ENCODE assay signal across 7 mouse cellular contexts in the genomic region with DNA sequence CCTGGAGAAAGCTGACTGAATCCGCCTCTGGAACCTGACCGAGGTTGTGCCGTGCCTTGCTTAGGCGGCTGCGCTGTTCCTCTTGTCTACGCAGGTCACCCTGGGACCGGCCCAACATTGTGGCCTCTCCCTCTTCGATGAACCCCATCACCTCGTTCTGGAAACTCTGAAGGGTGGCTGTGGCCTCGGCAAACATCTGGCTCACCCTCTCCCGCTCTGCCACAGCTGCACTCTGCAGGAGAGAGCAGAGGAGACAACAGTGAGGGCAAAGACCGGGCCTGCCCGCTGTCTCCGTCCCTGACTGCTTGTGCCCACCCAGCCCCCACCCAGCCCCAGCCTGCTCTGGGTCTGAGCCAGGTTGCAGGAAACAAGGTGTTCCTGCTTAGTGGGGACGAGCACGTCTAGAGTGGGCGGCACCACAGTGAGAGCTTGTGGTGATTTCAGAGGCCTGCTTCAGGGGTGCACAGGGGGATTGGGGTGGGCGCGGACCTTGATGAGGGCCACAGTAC. TPM values are rescaled to one million over a fixed set of nuclear protein-coding genes. Genes with fewer than 3 reads are reported as not detected.
A peak's percentile ranks its signal among the peaks of the same experiment; 100 is the strongest.
DNase-seq lines count a peak whose midpoint lies in the region; ATAC-seq lines count a peak whose summit lies in the region.

No protein-coding gene starts in this region.

- no peaks in the 10 kb centered on the region for H3K36me3 ChIP-seq in midbrain, embryonic 11.5 days (ENCODE audit: control insufficient read depth, insufficient read depth, low read length)
- no peaks in the 10 kb centered on the region for H3K36me3 ChIP-seq in midbrain, embryonic 13.5 days
- H3K36me3 ChIP-seq in hindbrain, embryonic 14.5 days (replicated peaks; ENCODE audit: control insufficient read depth, insufficient read depth), result no peaks in the 10 kb centered on the region
- H3K36me3 ChIP-seq in liver, embryonic 11.5 days (ENCODE audit: control insufficient read depth, insufficient read depth, low read length), result no peaks in the 10 kb centered on the region

- peaks cover 56% of the 10 kb centered on the region for H3K27me3 ChIP-seq in midbrain, embryonic 11.5 days (ENCODE audit: control insufficient read depth, insufficient read depth, low read length)
- H3K27me3 ChIP-seq in midbrain, embryonic 13.5 days, result peaks cover 70% of the 10 kb centered on the region
- H3K27me3 ChIP-seq in hindbrain, embryonic 14.5 days (ENCODE audit: control insufficient read depth, insufficient read depth, low read length), result peaks cover 69% of the 10 kb centered on the region
- H3K27me3 ChIP-seq in liver, embryonic 11.5 days (replicated peaks; ENCODE audit: control insufficient read depth, insufficient read depth, low read length), result peaks cover 50% of the 10 kb centered on the region

- no peak overlapping the region for H3K4me3 ChIP-seq in midbrain, embryonic 11.5 days (ENCODE audit: low read depth, low read length)
- H3K4me3 ChIP-seq in midbrain, embryonic 13.5 days (replicated peaks), result no peak overlapping the region
- peak overlapping the region; percentile 34; the same call in 1 of the 2 replicates for H3K4me3 ChIP-seq in hindbrain, embryonic 14.5 days (replicated peaks; ENCODE audit: low read length)
- H3K4me3 ChIP-seq in liver, embryonic 11.5 days (ENCODE audit: low read depth, low read length), result peak overlapping the region; percentile 10; the same call in 1 of the 2 replicates

- DNase-seq in midbrain, embryonic 11.5 days (ENCODE audit: low spot score, missing footprints), result peak; percentile 90
- no peak for DNase-seq in hindbrain, embryonic 14.5 days (ENCODE audit: low spot score)
- DNase-seq in liver, embryonic 11.5 days (ENCODE audit: low spot score), result no peak
- no peak for DNase-seq in frontal cortex, postnatal 36 days (ENCODE audit: low spot score in 2 of 2)
- no peak for DNase-seq in gastrocnemius, postnatal 25 days
- no peak for DNase-seq in left cerebral cortex, postnatal 25 days (ENCODE audit: low spot score in 2 of 2)

- no peaks in the 10 kb centered on the region for H3K9me3 ChIP-seq in midbrain, embryonic 11.5 days (ENCODE audit: control insufficient read depth, low read length)
- no peaks in the 10 kb centered on the region for H3K9me3 ChIP-seq in midbrain, embryonic 13.5 days
- H3K9me3 ChIP-seq in hindbrain, embryonic 14.5 days (ENCODE audit: control insufficient read depth, low read length), result no peaks in the 10 kb centered on the region
- H3K9me3 ChIP-seq in liver, embryonic 11.5 days (ENCODE audit: control insufficient read depth, low read length), result no peaks in the 10 kb centered on the region

- no peak overlapping the region for H3K4me2 ChIP-seq in midbrain, embryonic 11.5 days
- no peak overlapping the region for H3K4me2 ChIP-seq in midbrain, embryonic 13.5 days (replicated peaks)
- no peak overlapping the region; the same call in 1 of the 2 replicates for H3K4me2 ChIP-seq in hindbrain, embryonic 14.5 days (replicated peaks)
- H3K4me2 ChIP-seq in liver, embryonic 11.5 days, result peak overlapping the region; percentile 81

- intact Hi-C loops in left cerebral cortex, postnatal 25 days (cut with DNase I), result loop anchor here (10.0 kb wide), 2 partner anchors 173 to 347 kb away; a partner anchor contains a TSS

- no peak overlapping the region for H3K9ac ChIP-seq in midbrain, embryonic 11.5 days (ENCODE audit: low read length)
- no peak overlapping the region for H3K9ac ChIP-seq in midbrain, embryonic 13.5 days (replicated peaks)
- no peak overlapping the region for H3K9ac ChIP-seq in hindbrain, embryonic 14.5 days
- H3K9ac ChIP-seq in liver, embryonic 11.5 days (ENCODE audit: low read depth, low read length), result no peak overlapping the region

- 6% methylated on average over 19 of the region's 19 CpGs for WGBS in midbrain, embryonic 11.5 days
- WGBS in midbrain, embryonic 13.5 days, result 9% methylated on average over 19 of the region's 19 CpGs
- WGBS in hindbrain, embryonic 14.5 days, result 11% methylated on average over 19 of the region's 19 CpGs
- 38% methylated on average over 19 of the region's 19 CpGs for WGBS in liver, embryonic 11.5 days

- ATAC-seq in midbrain, embryonic 11.5 days (ENCODE audit: low FRiP score), result no peak
- no peak; the same call in 1 of the 2 replicates for ATAC-seq in midbrain, embryonic 13.5 days
- ATAC-seq in hindbrain, embryonic 14.5 days (ENCODE audit: low FRiP score), result no peak
- ATAC-seq in liver, embryonic 11.5 days (replicated peaks; ENCODE audit: low FRiP score), result no peak

- H3K27ac ChIP-seq in midbrain, embryonic 11.5 days (ENCODE audit: low read depth, low read length), result no peak overlapping the region
- H3K27ac ChIP-seq in midbrain, embryonic 13.5 days, result no peak overlapping the region
- H3K27ac ChIP-seq in hindbrain, embryonic 14.5 days, result no peak overlapping the region
- no peak overlapping the region for H3K27ac ChIP-seq in liver, embryonic 11.5 days (ENCODE audit: low read depth, low read length)

- H3K4me1 ChIP-seq in midbrain, embryonic 11.5 days (ENCODE audit: control insufficient read depth, insufficient read depth, low read length), result peaks cover 33% of the 10 kb centered on the region
- peaks cover 51% of the 10 kb centered on the region for H3K4me1 ChIP-seq in midbrain, embryonic 13.5 days (replicated peaks)
- H3K4me1 ChIP-seq in hindbrain, embryonic 14.5 days (replicated peaks; ENCODE audit: control insufficient read depth, insufficient read depth, low read length), result peaks cover 39% of the 10 kb centered on the region
- peaks cover 46% of the 10 kb centered on the region for H3K4me1 ChIP-seq in liver, embryonic 11.5 days (replicated peaks; ENCODE audit: control insufficient read depth, insufficient read depth, low read length)

RNA-seq across cellular contexts. Expression of a gene that starts 19.2 kb away (rescaled TPM):
- 2.7 TPM in 2 replicates for polyA plus RNA-seq in midbrain, embryonic 11.5 days (2014; fragmentation: Nextera tagmentation; extraction: Ambion mirVana)
- polyA plus RNA-seq in midbrain, embryonic 13.5 days (2015; fragmentation: Nextera tagmentation; extraction: Ambion mirVana), result 2.0 and 3.4 TPM in 2 replicates
- polyA plus RNA-seq in hindbrain, embryonic 14.5 days (2014; fragmentation: Nextera tagmentation; extraction: Ambion mirVana), result 9.4 and 10.6 TPM in 2 replicates
- 6.3 and 6.6 TPM in 2 replicates for polyA plus RNA-seq in liver, embryonic 11.5 days (2014; fragmentation: Nextera tagmentation; extraction: Ambion mirVana)
- total RNA-seq in gastrocnemius, postnatal 25 days (2021), result 10 to 100 TPM in 1 of 2 experiments, 1 to 10 TPM in 1; 7.9 to 14.5 TPM
- 1 to 10 TPM; 7.0 to 7.4 TPM for total RNA-seq in left cerebral cortex, postnatal 25 days (2021)

RNA-seq across cellular contexts. Expression of a gene that starts 21.0 kb away (rescaled TPM):
- 84.9 and 86.8 TPM in 2 replicates for polyA plus RNA-seq in midbrain, embryonic 11.5 days (2014; fragmentation: Nextera tagmentation; extraction: Ambion mirVana)
- 128 and 132 TPM in 2 replicates for polyA plus RNA-seq in midbrain, embryonic 13.5 days (2015; fragmentation: Nextera tagmentation; extraction: Ambion mirVana)
- 164 and 183 TPM in 2 replicates for polyA plus RNA-seq in hindbrain, embryonic 14.5 days (2014; fragmentation: Nextera tagmentation; extraction: Ambion mirVana)
- 98.8 and 105 TPM in 2 replicates for polyA plus RNA-seq in liver, embryonic 11.5 days (2014; fragmentation: Nextera tagmentation; extraction: Ambion mirVana)
- total RNA-seq in gastrocnemius, postnatal 25 days (2021), result 10 to 100 TPM; 58.1 to 64.4 TPM
- total RNA-seq in left cerebral cortex, postnatal 25 days (2021), result 100 to 1,000 TPM; 342 to 363 TPM

RNA-seq across cellular contexts. Expression of a gene that starts 23.1 kb away (rescaled TPM):
- polyA plus RNA-seq in midbrain, embryonic 11.5 days (2014; fragmentation: Nextera tagmentation; extraction: Ambion mirVana), result 1.3 TPM in 2 replicates
- polyA plus RNA-seq in midbrain, embryonic 13.5 days (2015; fragmentation: Nextera tagmentation; extraction: Ambion mirVana), result 1.3 and 1.8 TPM in 2 replicates
- polyA plus RNA-seq in hindbrain, embryonic 14.5 days (2014; fragmentation: Nextera tagmentation; extraction: Ambion mirVana), result 2.7 and 2.9 TPM in 2 replicates
- 3.1 and 3.5 TPM in 2 replicates for polyA plus RNA-seq in liver, embryonic 11.5 days (2014; fragmentation: Nextera tagmentation; extraction: Ambion mirVana)
- 1 to 10 TPM; 5.1 to 5.4 TPM for total RNA-seq in gastrocnemius, postnatal 25 days (2021)
- 1 to 10 TPM; 7.0 to 7.1 TPM for total RNA-seq in left cerebral cortex, postnatal 25 days (2021)

RNA-seq across cellular contexts. Expression of a gene that starts 30.1 kb away (rescaled TPM):
- 0.82 and 1.1 TPM in 2 replicates for polyA plus RNA-seq in midbrain, embryonic 11.5 days (2014; fragmentation: Nextera tagmentation; extraction: Ambion mirVana)
- 1.2 TPM in 2 replicates for polyA plus RNA-seq in midbrain, embryonic 13.5 days (2015; fragmentation: Nextera tagmentation; extraction: Ambion mirVana)
- 0.75 and 0.83 TPM in 2 replicates for polyA plus RNA-seq in hindbrain, embryonic 14.5 days (2014; fragmentation: Nextera tagmentation; extraction: Ambion mirVana)
- 44.8 and 45.3 TPM in 2 replicates for polyA plus RNA-seq in liver, embryonic 11.5 days (2014; fragmentation: Nextera tagmentation; extraction: Ambion mirVana)
- under 1 TPM; 0.16 to 0.38 TPM for total RNA-seq in gastrocnemius, postnatal 25 days (2021)
- 1 to 10 TPM in 1 of 2 experiments, under 1 TPM in 1; 0.82 to 1.0 TPM for total RNA-seq in left cerebral cortex, postnatal 25 days (2021)

RNA-seq across cellular contexts. Expression of a gene that starts 30.8 kb away (rescaled TPM):
- polyA plus RNA-seq in midbrain, embryonic 11.5 days (2014; fragmentation: Nextera tagmentation; extraction: Ambion mirVana), result 96.3 and 97.0 TPM in 2 replicates
- 76.2 and 78.3 TPM in 2 replicates for polyA plus RNA-seq in midbrain, embryonic 13.5 days (2015; fragmentation: Nextera tagmentation; extraction: Ambion mirVana)
- polyA plus RNA-seq in hindbrain, embryonic 14.5 days (2014; fragmentation: Nextera tagmentation; extraction: Ambion mirVana), result 79.4 and 83.1 TPM in 2 replicates
- 121 and 126 TPM in 2 replicates for polyA plus RNA-seq in liver, embryonic 11.5 days (2014; fragmentation: Nextera tagmentation; extraction: Ambion mirVana)
- 10 to 100 TPM; 48.7 to 50.8 TPM for total RNA-seq in gastrocnemius, postnatal 25 days (2021)
- 10 to 100 TPM; 53.0 to 53.8 TPM for total RNA-seq in left cerebral cortex, postnatal 25 days (2021)

Comparison
In these comparisons a context has a peak if more than half of its experiments do, and no peak if none do; other contexts are left out.
1. H3K4me3 ChIP-seq: peak in hindbrain, embryonic 14.5 days (single experiment) and liver, embryonic 11.5 days (single experiment); none in midbrain, embryonic 11.5 days (single experiment) and midbrain, embryonic 13.5 days (single experiment).